Mouse (Mus musculus) liver, embryonic 12.5 days (tissue): ENCODE results near the gene Cdk2ap2. TPM values are rescaled to one million over a fixed set of nuclear protein-coding genes. Genes with fewer than 3 reads are reported as not detected.

Experiments used
- ATAC-seq: fragments of 200-750 bp; cut with Nextera tagmentation; 2 replicates; pipeline ENCODE4 v1.8.0; 2017; ENCODE audit warnings: moderate number of reproducible peaks, mild to moderate bottlenecking, moderate library complexity
- H3K27ac ChIP-seq: fragments of 300-500 bp; sonication (generic); 2 replicates; pipeline ENCODE4 v1.5.1; 2016; ENCODE audit warnings: mild to moderate bottlenecking
- H3K27me3 ChIP-seq: fragments of 300-500 bp; sonication (generic); replicated peaks from 2 replicates; pipeline ENCODE4 v1.6.1; 2016; ENCODE audit warnings: mild to moderate bottlenecking, moderate library complexity
- H3K36me3 ChIP-seq: fragments of 300-500 bp; sonication (generic); 2 replicates; pipeline ENCODE4 v1.6.1; 2016; ENCODE audit warnings: mild to moderate bottlenecking, moderate library complexity
- H3K4me1 ChIP-seq: fragments of 300-500 bp; sonication (generic); 2 replicates; pipeline ENCODE4 v1.6.1; 2016
- H3K4me2 ChIP-seq: fragments of 300-500 bp; sonication (generic); 2 replicates; pipeline ENCODE4 v1.6.1; 2016; ENCODE audit warnings: mild to moderate bottlenecking, moderate library complexity
- H3K4me3 ChIP-seq: fragments of 300-500 bp; sonication (generic); 2 replicates; pipeline ENCODE4 v1.5.1; 2016; ENCODE audit warnings: mild to moderate bottlenecking, moderate library complexity
- H3K9ac ChIP-seq: fragments of 300-500 bp; sonication (generic); 2 replicates; pipeline ENCODE4 v1.6.1; 2016; ENCODE audit warnings: mild to moderate bottlenecking, moderate library complexity
- H3K9me3 ChIP-seq: fragments of 300-500 bp; sonication (generic); replicated peaks from 2 replicates; pipeline ENCODE4 v1.6.1; 2016; ENCODE audit warnings: mild to moderate bottlenecking, moderate library complexity
- WGBS: fragments of 180-500 bp; shearing (Covaris S2); methylation state at CpG from one replicate; pipeline ENCODE4 v1.1.7; 2016; ENCODE audit not compliant: insufficient replicate concordance; 5-methylcytosine and 5-hydroxymethylcytosine counted together
- polyA plus RNA-seq: library from polyadenylated mRNA; unstranded; fragments of >200 nt; fragmentation: Nextera tagmentation; extraction: Ambion mirVana; gene quantifications from 2 replicates; pipeline ENCODE4 v1.2.1, GENCODE M21; 2016

The Cdk2ap2 gene
- polyA plus RNA-seq, 1 experiment from 2014 or later, result 101 TPM

- no peaks in the 10 kb centered on the region for H3K36me3 ChIP-seq
- no peak overlapping the region for H3K9ac ChIP-seq
- H3K27ac ChIP-seq, result no peak overlapping the region
- H3K27me3 ChIP-seq, result peaks cover 53% of the 10 kb centered on the region
- H3K4me3 ChIP-seq, result no peak overlapping the region
- H3K4me1 ChIP-seq, result peaks cover 16% of the 10 kb centered on the region
- WGBS, result 81% methylated on average over 16 of the region's 16 CpGs
- no peak overlapping the region for H3K4me2 ChIP-seq
- H3K9me3 ChIP-seq, result no peaks in the 10 kb centered on the region
- ATAC-seq, result no peak
These were observed 7.8 kb downstream of the Cdk2ap2 start for GRCm38 (mm10) chr19:4104675-4105194.

GRCm38 (mm10) chr19:4106654-4107053 lies 9.7 kb downstream of the Cdk2ap2 start:
- no peaks in the 10 kb centered on the region for H3K36me3 ChIP-seq
- H3K4me3 ChIP-seq, result no peak overlapping the region
- WGBS, result 81% methylated on average over 14 of the region's 14 CpGs
- ATAC-seq, result no peak
- peaks cover 34% of the 10 kb centered on the region for H3K27me3 ChIP-seq
- no peak overlapping the region for H3K27ac ChIP-seq
- no peak overlapping the region for H3K9ac ChIP-seq
- H3K4me1 ChIP-seq, result no peaks in the 10 kb centered on the region
- no peaks in the 10 kb centered on the region for H3K9me3 ChIP-seq
- no peak overlapping the region for H3K4me2 ChIP-seq

GRCm38 (mm10) chr19:4108535-4108934 lies 11.6 kb downstream of the Cdk2ap2 start:
- Histone ChIP-seq H3K27ac (no peak overlapping the region), H3K27me3 (peaks cover 15% of the 10 kb centered on the region; the same call in 1 of the 2 replicates), H3K4me3 (no peak overlapping the region), H3K9me3 (no peaks in the 10 kb centered on the region), H3K9ac (no peak overlapping the region), H3K4me1 (peaks cover 12% of the 10 kb centered on the region), H3K36me3 (peaks cover 15% of the 10 kb centered on the region), H3K4me2 (no peak overlapping the region)
- WGBS, result 77% methylated on average over 9 of the region's 9 CpGs
- ATAC-seq, result no peak

GRCm38 (mm10) chr19:4112063-4112960 lies 15.3 kb downstream of the Cdk2ap2 start:
- peaks cover 24% of the 10 kb centered on the region for H3K4me1 ChIP-seq
- H3K36me3 ChIP-seq, result peaks cover 50% of the 10 kb centered on the region
- no peak overlapping the region for H3K9ac ChIP-seq
- ATAC-seq, result no peak
- H3K27ac ChIP-seq, result no peak overlapping the region
- no peaks in the 10 kb centered on the region for H3K27me3 ChIP-seq
- 86% methylated on average over 26 of the region's 26 CpGs for WGBS
- H3K9me3 ChIP-seq, result no peaks in the 10 kb centered on the region
- no peak overlapping the region for H3K4me3 ChIP-seq
- no peak overlapping the region for H3K4me2 ChIP-seq

- Histone ChIP-seq H3K27ac (peak overlapping the region; percentile 66), H3K36me3 (peaks cover 57% of the 10 kb centered on the region), H3K4me2 (peak overlapping the region; percentile 52), H3K27me3 (no peaks in the 10 kb centered on the region), H3K4me3 (peak overlapping the region; percentile 13; the same call in 1 of the 2 replicates), H3K4me1 (peaks cover 24% of the 10 kb centered on the region), H3K9ac (peak overlapping the region; percentile 55), H3K9me3 (no peaks in the 10 kb centered on the region)
- peak; percentile 74 for ATAC-seq
- WGBS, result 41% methylated on average over 13 of the region's 13 CpGs
These were observed 16.3 kb downstream of the Cdk2ap2 start for GRCm38 (mm10) chr19:4113186-4113805.

GRCm38 (mm10) chr19:4113806-4114230 lies 16.8 kb downstream of the Cdk2ap2 start:
- 14% methylated on average over 5 of the region's 5 CpGs for WGBS
- peaks cover 24% of the 10 kb centered on the region for H3K4me1 ChIP-seq
- H3K4me3 ChIP-seq, result peak overlapping the region; percentile 15; the same call in 1 of the 2 replicates
- peak overlapping the region; percentile 55 for H3K9ac ChIP-seq
- peak overlapping the region; percentile 66 for H3K27ac ChIP-seq
- peak overlapping the region; percentile 52 for H3K4me2 ChIP-seq
- no peaks in the 10 kb centered on the region for H3K9me3 ChIP-seq
- peak; percentile 20; the same call in 1 of the 2 replicates for ATAC-seq
- H3K27me3 ChIP-seq, result no peaks in the 10 kb centered on the region
- H3K36me3 ChIP-seq, result peaks cover 59% of the 10 kb centered on the region

GRCm38 (mm10) chr19:4114551-4114950 lies 17.6 kb downstream of the Cdk2ap2 start:
- H3K27me3 ChIP-seq, result no peaks in the 10 kb centered on the region
- ATAC-seq, result no peak
- peaks cover 61% of the 10 kb centered on the region for H3K36me3 ChIP-seq
- H3K4me1 ChIP-seq, result peaks cover 27% of the 10 kb centered on the region
- 0 out of 2 replicates have a peak overlapping the region, but pooled peaks have one; percentile 66 for H3K27ac ChIP-seq
- H3K9me3 ChIP-seq, result no peaks in the 10 kb centered on the region
- WGBS, result 87% methylated on average over 10 of the region's 10 CpGs
- H3K9ac ChIP-seq, result peak overlapping the region; percentile 55; the same call in 1 of the 2 replicates
- no peak overlapping the region for H3K4me3 ChIP-seq
- H3K4me2 ChIP-seq, result peak overlapping the region; percentile 52

- no peaks in the 10 kb centered on the region for H3K9me3 ChIP-seq
- H3K36me3 ChIP-seq, result peaks cover 61% of the 10 kb centered on the region
- no peak for ATAC-seq
- H3K27ac ChIP-seq, result no peak overlapping the region
- H3K4me1 ChIP-seq, result peaks cover 33% of the 10 kb centered on the region
- H3K4me2 ChIP-seq, result no peak overlapping the region
- no peak overlapping the region for H3K4me3 ChIP-seq
- no peaks in the 10 kb centered on the region for H3K27me3 ChIP-seq
- 91% methylated on average over 10 of the region's 10 CpGs for WGBS
- H3K9ac ChIP-seq, result no peak overlapping the region
These were observed 18.2 kb downstream of the Cdk2ap2 start for GRCm38 (mm10) chr19:4115144-4115543.

- ATAC-seq, result no peak
- Histone ChIP-seq H3K4me1 (peaks cover 40% of the 10 kb centered on the region), H3K4me2 (no peak overlapping the region), H3K4me3 (no peak overlapping the region), H3K27me3 (no peaks in the 10 kb centered on the region), H3K9me3 (no peaks in the 10 kb centered on the region), H3K27ac (no peak overlapping the region), H3K36me3 (peaks cover 61% of the 10 kb centered on the region), H3K9ac (no peak overlapping the region)
- WGBS, result 80% methylated on average over 11 of the region's 11 CpGs
These were observed 18.8 kb downstream of the Cdk2ap2 start for GRCm38 (mm10) chr19:4115816-4116215.

GRCm38 (mm10) chr19:4117006-4117405 lies 20.0 kb downstream of the Cdk2ap2 start:
- H3K4me3 ChIP-seq, result no peak overlapping the region
- H3K4me2 ChIP-seq, result no peak overlapping the region
- H3K27ac ChIP-seq, result no peak overlapping the region
- H3K27me3 ChIP-seq, result no peaks in the 10 kb centered on the region
- peaks cover 49% of the 10 kb centered on the region for H3K4me1 ChIP-seq
- 92% methylated on average over 7 of the region's 7 CpGs for WGBS
- no peak for ATAC-seq
- H3K36me3 ChIP-seq, result peaks cover 61% of the 10 kb centered on the region
- H3K9me3 ChIP-seq, result no peaks in the 10 kb centered on the region
- H3K9ac ChIP-seq, result no peak overlapping the region

GRCm38 (mm10) chr19:4118350-4118749 lies 21.4 kb downstream of the Cdk2ap2 start:
- Histone ChIP-seq H3K27ac (no peak overlapping the region), H3K4me3 (no peak overlapping the region), H3K9ac (no peak overlapping the region), H3K36me3 (peaks cover 48% of the 10 kb centered on the region), H3K27me3 (no peaks in the 10 kb centered on the region), H3K4me2 (no peak overlapping the region), H3K4me1 (peaks cover 52% of the 10 kb centered on the region), H3K9me3 (no peaks in the 10 kb centered on the region)
- no peak for ATAC-seq
- WGBS, result 84% methylated on average over 2 of the region's 2 CpGs
